Mouse (Mus musculus) heart, embryonic 16.5 days (tissue): ENCODE results near the gene Exoc6. TPM values are rescaled to one million over a fixed set of nuclear protein-coding genes. Genes with fewer than 3 reads are reported as not detected.
A peak's percentile ranks its signal among the peaks of the same experiment; 100 is the strongest.

Experiments
- ATAC-seq: fragments of 200-750 bp; cut with Nextera tagmentation; replicated peaks from 2 replicates; pipeline ENCODE4 v1.8.0; 2017; ENCODE audit warnings: moderate number of reproducible peaks; ENCODE audit not compliant: insufficient read depth, low FRiP score; ENCODE audit errors: extremely low read depth
- H3K27ac ChIP-seq: fragments of 300-500 bp; sonication (generic); 2 replicates; pipeline ENCODE4 v1.5.1; 2014; ENCODE audit warnings: mild to moderate bottlenecking, low read length, control low read depth, moderate library complexity
- H3K27me3 ChIP-seq: fragments of 300-500 bp; sonication (generic); 2 replicates; pipeline ENCODE4 v1.6.1; 2014; ENCODE audit warnings: low read length, mixed read lengths; ENCODE audit not compliant: control insufficient read depth, insufficient read depth
- H3K36me3 ChIP-seq: fragments of 300-500 bp; sonication (generic); 2 replicates; pipeline ENCODE4 v1.6.1; 2014; ENCODE audit not compliant: control insufficient read depth, insufficient read depth
- H3K4me1 ChIP-seq: fragments of 300-500 bp; sonication (generic); 2 replicates; pipeline ENCODE4 v1.6.1; 2014; ENCODE audit warnings: low read length, mixed read lengths; ENCODE audit not compliant: control insufficient read depth, insufficient read depth
- H3K4me2 ChIP-seq: fragments of 300-500 bp; sonication (generic); 2 replicates; pipeline ENCODE4 v1.6.1; 2014; ENCODE audit warnings: low read depth, mild to moderate bottlenecking, control low read depth, low read length
- H3K4me3 ChIP-seq: fragments of 300-500 bp; sonication (generic); 2 replicates; pipeline ENCODE4 v1.5.1; 2014; ENCODE audit warnings: mild to moderate bottlenecking, control low read depth, low read length
- H3K9ac ChIP-seq: fragments of 300-500 bp; sonication (generic); 2 replicates; pipeline ENCODE4 v1.6.1; 2014; ENCODE audit warnings: low read length, control low read depth
- H3K9me3 ChIP-seq: fragments of 300-500 bp; sonication (generic); replicated peaks from 2 replicates; pipeline ENCODE4 v1.6.1; 2016; ENCODE audit warnings: low read length; ENCODE audit not compliant: control insufficient read depth
- WGBS: fragments of 180-500 bp; shearing (Covaris S2); extraction: QIAGEN DNeasy Blood & Tissue Kit; methylation state at CpG from one replicate; pipeline ENCODE4 v1.1.7; 2014; 5-methylcytosine and 5-hydroxymethylcytosine counted together
- polyA plus RNA-seq: library from polyadenylated mRNA; unstranded; fragments of >200 nt; fragmentation: Nextera tagmentation; extraction: Ambion mirVana; gene quantifications from 2 replicates; pipeline ENCODE4 v1.2.1, GENCODE M21; 2015

Exoc6 gene
- polyA plus RNA-seq, 1 experiment from 2014 or later, result 20.5 TPM

- Histone ChIP-seq H3K27me3 (no peaks in the 10 kb centered on the region), H3K9me3 (no peaks in the 10 kb centered on the region), H3K36me3 (no peaks in the 10 kb centered on the region), H3K4me2 (no peak overlapping the region), H3K4me3 (no peak overlapping the region), H3K27ac (no peak overlapping the region), H3K4me1 (no peaks in the 10 kb centered on the region), H3K9ac (no peak overlapping the region)
- ATAC-seq, result no peak
- WGBS, result 56% methylated on average over 7 of the region's 7 CpGs
Measured at GRCm38 (mm10) chr19:37531200-37531845, 18.9 kb upstream of the Exoc6 start.

- H3K9ac ChIP-seq, result no peak overlapping the region
- no peaks in the 10 kb centered on the region for H3K4me1 ChIP-seq
- no peak for ATAC-seq
- no peaks in the 10 kb centered on the region for H3K27me3 ChIP-seq
- H3K4me3 ChIP-seq, result no peak overlapping the region
- no peak overlapping the region for H3K27ac ChIP-seq
- WGBS, result 82% methylated on average over 5 of the region's 5 CpGs
- H3K36me3 ChIP-seq, result no peaks in the 10 kb centered on the region
- no peak overlapping the region for H3K4me2 ChIP-seq
- no peaks in the 10 kb centered on the region for H3K9me3 ChIP-seq
Measured at GRCm38 (mm10) chr19:37533196-37533595, 17.0 kb upstream of the Exoc6 start.

- no peak overlapping the region for H3K4me3 ChIP-seq
- 42% methylated on average over 3 of the region's 3 CpGs for WGBS
- H3K9me3 ChIP-seq, result no peaks in the 10 kb centered on the region
- H3K27ac ChIP-seq, result peak overlapping the region; percentile 59
- no peak overlapping the region for H3K4me2 ChIP-seq
- peak; percentile 54 for ATAC-seq
- no peaks in the 10 kb centered on the region for H3K36me3 ChIP-seq
- no peaks in the 10 kb centered on the region for H3K27me3 ChIP-seq
- H3K9ac ChIP-seq, result no peak overlapping the region
- H3K4me1 ChIP-seq, result peaks cover 6% of the 10 kb centered on the region
Measured at GRCm38 (mm10) chr19:37534737-37535365, 15.4 kb upstream of the Exoc6 start.

- Histone ChIP-seq H3K4me2 (no peak overlapping the region), H3K4me3 (no peak overlapping the region), H3K9me3 (no peaks in the 10 kb centered on the region), H3K9ac (no peak overlapping the region), H3K36me3 (no peaks in the 10 kb centered on the region), H3K27ac (no peak overlapping the region), H3K27me3 (no peaks in the 10 kb centered on the region), H3K4me1 (peaks cover 10% of the 10 kb centered on the region)
- ATAC-seq, result no peak
- 70% methylated on average over 7 of the region's 7 CpGs for WGBS
Measured at GRCm38 (mm10) chr19:37536426-37536825, 13.8 kb upstream of the Exoc6 start.

- no peak overlapping the region for H3K4me3 ChIP-seq
- H3K27me3 ChIP-seq, result no peaks in the 10 kb centered on the region
- H3K27ac ChIP-seq, result no peak overlapping the region
- no peak for ATAC-seq
- H3K36me3 ChIP-seq, result no peaks in the 10 kb centered on the region
- H3K4me2 ChIP-seq, result no peak overlapping the region
- no peaks in the 10 kb centered on the region for H3K9me3 ChIP-seq
- 52% methylated on average over 1 of the region's 1 CpGs for WGBS
- no peak overlapping the region for H3K9ac ChIP-seq
- H3K4me1 ChIP-seq, result peaks cover 10% of the 10 kb centered on the region
Measured at GRCm38 (mm10) chr19:37537717-37538116, 12.5 kb upstream of the Exoc6 start.

GRCm38 (mm10) chr19:37540201-37540600 is 10.0 kb upstream of the Exoc6 start:
- no peaks in the 10 kb centered on the region for H3K9me3 ChIP-seq
- H3K9ac ChIP-seq, result no peak overlapping the region; the same call in 1 of the 2 replicates
- no peak overlapping the region for H3K4me3 ChIP-seq
- peak; percentile 49 for ATAC-seq
- H3K4me2 ChIP-seq, result peak overlapping the region; percentile 26
- H3K4me1 ChIP-seq, result peaks cover 10% of the 10 kb centered on the region
- no peaks in the 10 kb centered on the region for H3K36me3 ChIP-seq
- H3K27me3 ChIP-seq, result no peaks in the 10 kb centered on the region
- 13% methylated on average over 7 of the region's 7 CpGs for WGBS
- peak overlapping the region; percentile 13 for H3K27ac ChIP-seq

- H3K4me3 ChIP-seq, result no peak overlapping the region
- H3K27ac ChIP-seq, result peak overlapping the region; percentile 61
Measured at GRCm38 (mm10) chr19:37543537-37544326, 6.5 kb upstream of the Exoc6 start.

GRCm38 (mm10) chr19:37544476-37544875 is 5.7 kb upstream of the Exoc6 start:
- Histone ChIP-seq H3K4me1 (peaks cover 6% of the 10 kb centered on the region; the same call in 1 of the 2 replicates), H3K4me2 (no peak overlapping the region), H3K9me3 (no peaks in the 10 kb centered on the region), H3K9ac (no peak overlapping the region), H3K27me3 (no peaks in the 10 kb centered on the region), H3K27ac (no peak overlapping the region), H3K4me3 (no peak overlapping the region), H3K36me3 (no peaks in the 10 kb centered on the region)
- ATAC-seq, result no peak
- WGBS, result 89% methylated on average over 9 of the region's 9 CpGs

More at GRCm38 (mm10) chr19:37543537-37544326, 6.5 kb upstream of the Exoc6 start:
- 0 out of 2 replicates have a peak, but pooled peaks have one; percentile 32 for ATAC-seq
- H3K4me1 ChIP-seq, result peaks cover 10% of the 10 kb centered on the region
- 46% methylated on average over 13 of the region's 13 CpGs for WGBS
- H3K9ac ChIP-seq, result no peak overlapping the region
- no peaks in the 10 kb centered on the region for H3K9me3 ChIP-seq
- H3K36me3 ChIP-seq, result no peaks in the 10 kb centered on the region
- H3K4me2 ChIP-seq, result no peak overlapping the region; the same call in 1 of the 2 replicates
- no peaks in the 10 kb centered on the region for H3K27me3 ChIP-seq

- H3K9me3 ChIP-seq, result no peaks in the 10 kb centered on the region
- 66% methylated on average over 3 of the region's 3 CpGs for WGBS
- H3K4me2 ChIP-seq, result no peak overlapping the region
- no peak overlapping the region for H3K4me3 ChIP-seq
- H3K27me3 ChIP-seq, result no peaks in the 10 kb centered on the region
- H3K9ac ChIP-seq, result no peak overlapping the region
- H3K4me1 ChIP-seq, result peaks cover 3% of the 10 kb centered on the region; the same call in 1 of the 2 replicates
- H3K36me3 ChIP-seq, result no peaks in the 10 kb centered on the region
- ATAC-seq, result no peak
- H3K27ac ChIP-seq, result no peak overlapping the region
Measured at GRCm38 (mm10) chr19:37545231-37545630, 5.0 kb upstream of the Exoc6 start.
